Mouse (Mus musculus): ENCODE results near the gene Slc35e1.

- TF ChIP-seq CTCF (IDR thresholded peaks at IDR 0.05; ENCODE audit: low read depth) (no peak), EP300 (optimal IDR thresholded peaks at IDR 0.05) (no peak)
These were observed 57.5 kb downstream of the Slc35e1 start for GRCm38 (mm10) chr8:72434952-72435351.

Measured in stomach, postnatal 0 days (tissue).